Mouse (Mus musculus) kidney, adult 2 months (tissue): ENCODE results near the gene Alk.

Source experiments
- CTCF ChIP-seq: fragments of 200-500 bp; conservative IDR thresholded peaks from 2 replicates; pipeline ENCODE4 v1.5.1; 2011; ENCODE audit warnings: low read depth, mild to moderate bottlenecking, control low read depth, low read length, moderate library complexity, mixed read lengths; ENCODE audit not compliant: insufficient read depth, insufficient read length
- POLR2A ChIP-seq: fragments of 200-500 bp; IDR thresholded peaks from one replicate; pipeline ENCODE4 v1.6.1; 2011; ENCODE audit warnings: low read depth, low read length, control low read depth

DNA sequence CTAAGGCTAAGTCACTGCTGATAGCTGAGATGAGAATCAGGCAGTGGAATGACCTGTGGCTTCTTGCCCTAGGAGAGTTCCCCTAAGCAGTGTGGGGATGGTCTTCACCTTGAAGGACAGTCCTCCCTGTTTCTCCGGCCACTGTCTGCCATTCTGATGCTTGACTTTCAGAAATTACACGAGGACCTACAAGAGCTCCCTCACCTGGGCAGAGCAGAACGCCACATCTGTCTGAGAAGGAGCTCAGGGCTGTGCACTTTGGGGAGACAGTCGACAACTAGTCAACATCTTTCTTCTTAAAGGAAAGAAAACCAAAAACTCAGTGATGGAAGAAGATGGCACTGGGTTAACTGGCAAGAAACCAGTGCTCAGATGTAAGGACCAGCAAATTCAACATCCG lies 335.9 kb downstream of the Alk start:
- TF ChIP-seq CTCF (no peak), POLR2A (no peak)
